Mouse (Mus musculus): ENCODE measurements around the gene Gm6351.
"Not testable (repeated sequence)": the region's sequence is repeated elsewhere in the genome, so short reads cannot be mapped to it uniquely, and the experiment has no call there.

Gene Gm6351

GRCm38 (mm10) chr5:94076085-94076484 lies at the start of gene Gm6351:
Gene Gm6351 (plus strand): TSS chr5:94076385.
- not testable (repeated sequence) for DNase-seq

- not testable (repeated sequence) for DNase-seq
Measured at GRCm38 (mm10) chr5:94070445-94070844, 5.7 kb upstream of the Gm6351 start, which contains the start of gene BC061212. Gene BC061212 (minus strand): TSS chr5:94070545.

All from B cell, adult 2 months (primary cell).